Mouse (Mus musculus): ENCODE results near the gene Slco2b1. TPM values are rescaled to one million over a fixed set of nuclear protein-coding genes. Genes with fewer than 3 reads are reported as not detected.
A peak's percentile ranks its signal among the peaks of the same experiment; 100 is the strongest.
"Not testable (repeated sequence)": the region's sequence is repeated elsewhere in the genome, so short reads cannot be mapped to it uniquely, and the experiment has no call there.

Gene Slco2b1
- total RNA-seq (2021): 10 to 100 TPM; 10.1 to 11.9 TPM
- long read RNA-seq, experiment 1, full-length matches to known transcripts: 15 of 17 reads
- long read RNA-seq, experiment 1, partial matches to known transcripts: 1 of 17 reads
- long read RNA-seq, experiment 1, other reads (novel, unspliced or antisense): 1 of 17 reads
- long read RNA-seq, experiment 2, full-length matches to known transcripts: 5 of 7 reads
- long read RNA-seq, experiment 2, partial matches to known transcripts: 1 of 7 reads
- long read RNA-seq, experiment 2, other reads (novel, unspliced or antisense): 1 of 7 reads

DNA sequence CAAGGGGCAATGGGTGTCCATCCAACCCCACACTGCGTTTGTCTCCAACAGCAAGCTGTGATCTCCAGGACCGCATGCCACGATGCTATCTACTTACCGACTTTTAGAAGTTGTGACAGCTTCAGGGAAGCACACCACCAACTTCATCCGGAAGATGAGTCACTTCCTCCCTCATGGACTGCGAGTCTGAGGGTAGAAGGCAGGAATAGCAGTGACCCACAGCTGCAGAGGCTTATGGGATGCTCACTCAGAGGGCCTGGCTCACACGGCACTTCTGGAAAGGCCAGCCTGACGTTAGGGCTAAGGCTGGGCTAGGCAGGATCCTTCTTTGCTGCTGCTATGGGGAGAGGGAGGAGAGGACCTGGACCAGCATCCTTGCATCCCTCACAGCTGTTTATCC, at the start of gene Slco2b1:
Gene Slco2b1 (minus strand): TSS at position 175 of the 400 bp plus-strand sequence.
- no peak for DNase-seq (ENCODE audit: low spot score in 2 of 2)

GRCm38 (mm10) chr7:99739276-99739675, 28.1 kb upstream of the Slco2b1 start:
- DNase-seq (ENCODE audit: low spot score in 2 of 2): peak in 1 of 2 experiments; percentile 4

GRCm38 (mm10) chr7:99735491-99735890, 24.4 kb upstream of the Slco2b1 start:
- not testable (repeated sequence) for DNase-seq (ENCODE audit: low spot score in 2 of 2)

DNA sequence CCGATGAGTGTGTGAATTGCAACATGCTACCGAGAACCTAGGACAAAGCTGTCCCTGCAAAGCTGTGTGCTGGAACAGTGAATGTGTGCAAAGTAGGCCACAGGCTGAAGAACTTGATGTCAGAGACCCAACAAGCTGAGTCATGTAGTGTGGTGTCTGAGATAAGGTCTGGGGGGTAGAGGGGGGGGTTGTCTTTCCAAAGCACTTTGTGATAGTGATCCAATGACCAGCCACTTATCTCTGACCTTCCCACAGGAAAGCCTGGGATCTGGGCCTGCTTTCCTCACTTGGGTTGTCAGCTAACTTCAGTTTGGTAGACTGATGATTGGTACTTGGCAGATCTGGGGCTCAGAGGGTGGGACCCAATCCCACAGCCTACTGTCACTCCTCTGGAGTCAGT, 23.5 kb upstream of the Slco2b1 start:
- DNase-seq (ENCODE audit: low spot score in 2 of 2): no peak

- no peak for DNase-seq (ENCODE audit: low spot score in 2 of 2)
Measured at GRCm38 (mm10) chr7:99729973-99730372, 18.8 kb upstream of the Slco2b1 start, which contains the start of gene Olfr520. Olfr520 (plus strand) TSS chr7:99730273.

- no peak for DNase-seq (ENCODE audit: low spot score in 2 of 2)
Measured at GRCm38 (mm10) chr7:99716536-99716935, 5.4 kb upstream of the Slco2b1 start.

DNA sequence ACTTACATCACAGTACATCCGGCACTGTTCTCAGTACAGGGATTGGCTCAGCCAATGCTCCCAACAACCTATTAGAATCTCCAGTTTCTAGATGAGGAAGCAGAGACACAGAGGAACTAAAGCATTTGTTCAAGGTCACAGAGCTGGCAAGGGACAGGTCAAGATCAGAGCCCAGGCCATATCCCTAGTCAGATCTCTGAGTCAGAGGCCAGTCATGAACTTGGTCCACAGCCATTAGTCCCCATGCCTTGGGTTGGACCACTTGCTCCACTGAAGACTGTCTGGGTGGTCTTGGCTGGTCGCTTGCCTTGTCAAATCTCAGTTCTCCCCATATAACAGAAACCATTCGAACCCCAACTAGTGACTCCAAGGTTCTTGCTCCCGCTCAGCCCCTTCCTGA, 1.3 kb upstream of the Slco2b1 start:
- DNase-seq (ENCODE audit: low spot score in 2 of 2): no peak

DNA sequence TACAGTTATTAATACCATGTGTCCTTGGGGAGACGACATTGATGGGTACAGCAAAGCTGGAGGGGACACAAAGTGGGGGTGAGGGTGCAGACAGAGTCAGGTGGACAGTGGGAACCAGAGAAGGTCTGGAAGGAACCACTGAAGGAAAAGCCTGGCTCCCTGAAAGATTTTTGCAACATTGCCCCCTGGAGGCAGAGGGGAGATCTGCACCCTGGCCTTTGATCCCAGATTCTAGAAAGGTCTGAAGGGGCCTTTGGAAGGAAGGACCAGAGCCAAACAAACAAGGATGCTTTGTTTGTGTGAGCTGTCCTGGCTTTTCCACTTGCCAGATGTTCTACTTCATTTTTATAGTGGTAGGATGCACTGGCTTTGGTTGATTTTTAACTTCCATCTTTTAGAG, 664 bp downstream of the Slco2b1 start:
- DNase-seq (ENCODE audit: low spot score in 2 of 2): peak; percentile 49 to 66

- DNase-seq (ENCODE audit: low spot score in 2 of 2): no peak
Measured at GRCm38 (mm10) chr7:99709992-99710391, 1.1 kb downstream of the Slco2b1 start.

- no peak for DNase-seq (ENCODE audit: low spot score in 2 of 2)
Measured at GRCm38 (mm10) chr7:99708750-99709149, 2.4 kb downstream of the Slco2b1 start.

DNA sequence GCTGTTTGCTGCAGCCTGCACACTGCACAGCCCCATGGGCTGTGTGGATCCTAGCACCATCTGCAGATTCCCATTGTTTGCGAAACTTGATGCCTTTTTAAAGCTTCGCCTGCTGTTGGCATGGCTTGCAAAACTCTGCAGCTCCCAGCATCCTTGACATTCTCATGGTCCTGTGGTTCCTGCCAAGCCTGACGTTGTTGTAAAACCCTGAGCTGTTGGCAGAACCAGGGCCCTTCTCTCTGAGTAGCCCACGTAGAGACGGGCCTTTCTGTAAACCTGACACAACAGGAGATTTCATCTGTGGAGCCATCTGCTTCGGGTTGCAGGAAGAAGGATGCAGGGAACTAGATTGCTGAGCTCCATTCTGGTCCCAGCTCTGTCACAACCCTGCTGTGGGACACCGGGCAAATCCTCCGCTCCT, 2.8 kb downstream of the Slco2b1 start:
- peak; percentile 61 to 73 for DNase-seq (ENCODE audit: low spot score in 2 of 2)

DNA sequence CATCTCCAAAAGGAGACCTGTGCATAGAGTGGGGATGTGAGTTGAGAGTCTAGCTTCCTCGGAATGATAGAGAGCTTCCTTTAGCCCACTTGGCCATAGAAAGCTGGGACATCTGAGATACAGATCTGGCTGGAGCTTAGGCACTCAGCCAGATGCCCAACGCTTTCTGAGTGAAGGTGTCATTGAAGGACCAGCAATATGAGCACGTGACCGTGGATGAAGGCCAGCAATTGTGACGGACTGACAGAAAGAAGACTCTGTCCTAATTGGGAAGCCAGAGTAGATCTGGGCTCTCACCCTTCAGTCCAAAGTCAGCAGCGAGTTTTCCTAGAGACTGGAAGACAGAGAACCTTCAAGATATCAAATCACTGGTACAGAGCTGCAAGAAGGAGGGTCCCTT, 3.5 kb downstream of the Slco2b1 start:
- DNase-seq (ENCODE audit: low spot score in 2 of 2): no peak

GRCm38 (mm10) chr7:99707038-99707595, 4.0 kb downstream of the Slco2b1 start:
- no peak for DNase-seq (ENCODE audit: low spot score in 2 of 2)

- DNase-seq (ENCODE audit: low spot score in 2 of 2): no peak
Measured at GRCm38 (mm10) chr7:99706341-99707037, 4.7 kb downstream of the Slco2b1 start.

DNA sequence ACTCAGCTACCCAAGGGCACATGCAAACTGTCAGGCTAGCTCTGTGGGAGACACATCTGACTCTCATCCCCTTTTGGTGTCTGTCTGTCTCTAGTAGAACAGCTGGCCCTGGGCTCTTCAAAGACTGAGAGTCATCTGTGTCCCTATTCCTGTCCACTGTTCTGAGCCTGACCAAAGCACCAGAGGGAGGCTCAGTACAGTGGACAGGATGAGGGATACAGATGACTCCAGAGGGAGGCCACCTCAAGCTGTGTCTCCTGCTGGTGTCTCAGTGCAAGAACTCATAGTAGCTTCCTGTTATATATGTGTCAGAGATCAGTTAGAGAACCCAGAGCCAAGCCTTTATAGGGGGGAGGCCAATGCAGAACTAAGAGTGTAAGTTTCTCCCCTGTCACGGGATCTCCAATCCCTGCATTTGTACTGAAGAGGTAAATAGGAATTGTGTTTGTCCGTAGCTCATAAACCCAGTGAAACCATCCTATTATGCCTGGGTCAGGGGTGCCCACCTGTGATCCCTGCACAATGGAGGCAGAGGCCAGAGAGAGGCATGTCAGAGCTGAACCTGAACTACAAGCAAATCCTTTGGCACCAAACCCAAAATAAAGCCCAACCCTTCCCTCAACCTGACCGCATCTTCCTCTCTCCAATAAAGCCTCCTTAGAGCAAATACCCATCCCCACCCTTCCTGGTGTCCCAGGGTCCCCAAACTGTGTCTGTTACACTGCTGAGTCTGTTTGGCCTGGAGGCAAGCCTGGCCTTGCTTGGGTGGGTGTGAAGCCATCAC, 6.2 kb downstream of the Slco2b1 start:
- no peak for DNase-seq (ENCODE audit: low spot score in 2 of 2)

DNA sequence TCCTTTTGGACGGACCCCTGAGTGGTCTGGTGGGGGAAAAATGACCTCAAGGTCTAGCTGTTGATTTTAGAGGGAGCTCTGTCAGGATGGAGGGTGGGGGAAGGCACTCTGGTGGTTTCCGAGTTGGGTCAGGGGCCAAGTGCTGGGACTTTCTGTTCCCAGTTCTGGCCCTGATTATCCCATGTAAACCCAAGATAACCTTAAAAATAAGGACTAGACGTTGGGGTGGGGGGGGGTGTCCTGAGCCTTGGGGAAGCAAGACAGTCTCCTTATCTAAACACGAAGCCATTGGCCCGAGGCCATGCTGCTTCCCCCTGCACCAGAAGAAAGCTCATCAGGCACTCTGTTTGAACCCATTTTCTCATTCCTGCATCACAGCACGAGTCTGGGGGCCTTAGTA, 8.9 kb downstream of the Slco2b1 start:
- DNase-seq (ENCODE audit: low spot score in 2 of 2): no peak

DNA sequence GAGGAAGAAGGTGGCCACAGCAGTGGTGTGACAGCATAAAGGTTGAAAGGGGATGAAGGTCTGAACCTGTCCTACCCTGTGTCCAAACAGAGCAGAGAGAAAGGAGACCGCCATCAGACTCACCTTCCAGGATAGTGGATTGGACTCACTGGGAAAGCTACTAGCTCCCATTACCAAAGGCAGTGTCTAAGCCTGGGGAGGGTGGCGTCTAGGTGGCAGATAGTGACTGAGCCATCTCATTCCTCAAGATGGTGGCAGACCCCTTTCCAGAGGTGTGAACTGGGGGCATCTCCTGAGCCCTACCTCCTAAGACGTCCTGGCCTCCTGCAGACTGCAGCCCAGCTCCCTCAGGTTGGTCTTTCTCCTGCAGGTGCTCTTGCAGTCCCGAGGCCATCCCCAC, 10.5 kb downstream of the Slco2b1 start:
- no peak for DNase-seq (ENCODE audit: low spot score in 2 of 2)

DNA sequence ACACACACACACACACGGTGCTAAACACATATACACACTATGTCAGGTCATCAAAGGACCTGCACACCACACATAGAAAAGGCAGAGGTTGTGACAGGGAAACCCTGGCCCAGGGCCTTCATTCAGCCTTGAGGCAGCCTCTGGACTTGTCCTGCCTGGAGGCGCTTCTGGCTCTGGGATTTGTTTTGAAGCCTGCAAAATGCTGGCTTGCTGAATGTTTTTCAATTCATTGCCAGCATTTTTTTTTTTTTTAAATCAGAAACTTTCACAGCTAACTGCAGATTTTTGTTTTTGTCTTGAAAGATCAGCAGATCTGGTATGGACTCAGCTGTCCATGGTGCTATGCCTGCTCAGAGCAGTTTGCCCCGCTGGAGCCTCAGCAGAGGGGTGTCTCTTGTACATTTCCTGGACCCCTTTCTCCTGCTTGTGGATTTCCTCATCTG, 11.4 kb downstream of the Slco2b1 start:
- DNase-seq (ENCODE audit: low spot score in 2 of 2): no peak

DNA sequence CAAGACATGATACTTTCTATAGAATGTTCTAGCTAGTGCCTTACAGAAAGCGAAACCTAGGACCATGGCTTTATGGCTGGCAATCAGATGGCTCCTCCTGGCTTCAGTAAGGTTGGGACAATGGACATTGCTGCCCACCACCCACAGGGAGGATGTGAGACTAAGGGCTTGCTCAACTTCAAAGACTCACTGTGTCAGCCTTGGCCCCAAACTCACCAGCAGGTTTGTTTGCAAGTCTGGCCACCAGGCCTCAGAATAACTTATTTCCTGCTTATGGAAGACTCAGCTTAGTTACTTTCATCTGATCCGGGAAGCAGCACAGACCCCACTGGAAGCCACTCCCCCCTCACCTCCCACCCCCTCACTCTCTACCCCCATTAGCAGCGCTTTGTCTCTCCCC, 12.0 kb downstream of the Slco2b1 start:
- no peak for DNase-seq (ENCODE audit: low spot score in 2 of 2)

DNA sequence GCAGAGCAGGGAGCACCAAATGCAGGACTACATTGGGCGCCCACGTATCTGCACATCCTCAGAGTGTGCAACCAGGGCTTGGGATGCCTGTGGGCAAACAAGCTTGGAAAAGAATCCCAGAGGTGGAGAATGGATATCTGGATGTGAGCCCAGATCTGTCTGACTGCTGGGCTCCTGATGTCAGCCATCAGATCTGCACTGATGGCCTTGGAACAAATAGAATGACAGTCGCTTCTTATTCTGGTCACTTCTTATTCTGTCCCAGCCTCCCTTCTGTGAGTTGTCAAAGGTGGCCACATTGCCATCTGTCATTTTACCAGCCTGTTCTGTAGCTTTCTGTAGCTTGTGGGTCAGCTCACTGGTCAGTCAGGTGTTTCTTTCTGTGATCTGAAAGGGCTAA, 12.6 kb downstream of the Slco2b1 start:
- no peak for DNase-seq (ENCODE audit: low spot score in 2 of 2)

- no peak for DNase-seq (ENCODE audit: low spot score in 2 of 2)
Measured at GRCm38 (mm10) chr7:99695471-99696057, 15.6 kb downstream of the Slco2b1 start.
